Mouse (Mus musculus) CH12.LX (cell line): Measurements from ENCODE around the gene Spaca7. TPM values are rescaled to one million over a fixed set of nuclear protein-coding genes. Genes with fewer than 3 reads are reported as not detected.

Experiments
- DNase-seq: peaks from one replicate; pipeline ENCODE4 v3.0.0-alpha.2; 2013; ENCODE audit errors: extremely low read depth
- H3K27ac ChIP-seq: 2 replicates; pipeline ENCODE4 v1.5.1; 2012; ENCODE audit warnings: low read depth, mild to moderate bottlenecking, control low read depth, moderate library complexity; ENCODE audit not compliant: insufficient read depth
- H3K27me3 ChIP-seq: replicated peaks from 2 replicates; pipeline ENCODE3; 2012; ENCODE audit warnings: inconsistent platforms
- H3K36me3 ChIP-seq, 2 experiments: replicated peaks in 1 of 2; 2 replicates each; pipeline versions ENCODE3 to v1.6.1; 2012; ENCODE audit warnings: inconsistent platforms in 1 of 2, low read length in 1 of 2, mild to moderate bottlenecking in 1 of 2, mixed read lengths in 1 of 2, moderate library complexity in 1 of 2; ENCODE audit not compliant: control insufficient read depth in 1 of 2, insufficient read depth in 1 of 2
- H3K4me1 ChIP-seq, 2 experiments: 2 replicates each; pipeline ENCODE4 v1.6.1; 2012; ENCODE audit warnings: inconsistent platforms in 1 of 2, moderate library complexity in 1 of 2; ENCODE audit not compliant: insufficient read depth in 2 of 2, control insufficient read depth in 1 of 2
- H3K4me2 ChIP-seq: 2 replicates; pipeline ENCODE4 v1.6.1; 2012; ENCODE audit warnings: low read depth, mild to moderate bottlenecking, control low read depth; ENCODE audit not compliant: poor library complexity, insufficient read depth, severe bottlenecking
- H3K4me3 ChIP-seq, 3 experiments: fragments of 150-350 bp in 1 of 3; sonication (generic) in 1 of 3; replicated peaks in 1 of 3; 2 replicates each; pipeline versions ENCODE3 to v1.5.1; 2011 to 2012; ENCODE audit warnings: low read depth in 2 of 3, low read length in 2 of 3, mild to moderate bottlenecking in 2 of 3, moderate library complexity in 2 of 3, control low read depth in 1 of 3, improper control_type of control experiment in 1 of 3, inconsistent platforms in 1 of 3, mixed read lengths in 1 of 3; ENCODE audit not compliant: poor library complexity in 1 of 3
- H3K79me2 ChIP-seq: replicated peaks from 2 replicates; pipeline ENCODE4 v1.6.1; 2012; ENCODE audit warnings: mild to moderate bottlenecking, moderate library complexity; ENCODE audit not compliant: control insufficient read depth, poor library complexity, insufficient read depth, severe bottlenecking; ENCODE audit errors: extremely low read depth
- H3K9ac ChIP-seq: 2 replicates; pipeline ENCODE4 v1.6.1; 2012; ENCODE audit warnings: low read depth, mild to moderate bottlenecking, control low read depth, moderate library complexity; ENCODE audit not compliant: insufficient read depth
- H3K9me3 ChIP-seq: replicated peaks from 2 replicates; pipeline ENCODE3; 2012; ENCODE audit warnings: low read length, inconsistent platforms, mixed read lengths
- CHD2 ChIP-seq: IDR thresholded peaks from 2 replicates; pipeline ENCODE4 v1.6.1; 2011; ENCODE audit warnings: low read length, improper control_type of control experiment
- E2F4 ChIP-seq: IDR thresholded peaks from 2 replicates; pipeline ENCODE4 v1.6.1; 2011; ENCODE audit warnings: low read depth, low read length, improper control_type of control experiment; ENCODE audit not compliant: insufficient replicate concordance
- GABPA ChIP-seq: IDR thresholded peaks from 2 replicates; pipeline ENCODE4 v1.6.1; 2012; ENCODE audit warnings: low read depth, low read length, improper control_type of control experiment, inconsistent platforms; ENCODE audit not compliant: insufficient replicate concordance
- HCFC1 ChIP-seq: IDR thresholded peaks from 2 replicates; pipeline ENCODE4 v1.6.1; 2012; ENCODE audit warnings: low read depth, mild to moderate bottlenecking, inconsistent platforms, low read length, improper control_type of control experiment
- IRF4 ChIP-seq: IDR thresholded peaks from 2 replicates; pipeline ENCODE4 v1.6.1; 2014; ENCODE audit warnings: low read depth, mild to moderate bottlenecking, inconsistent platforms, low read length, improper control_type of control experiment
- JUND ChIP-seq: conservative IDR thresholded peaks from 2 replicates; pipeline ENCODE4 v1.6.1; 2011; ENCODE audit warnings: low read depth, low read length, improper control_type of control experiment
- KAT2A ChIP-seq: IDR thresholded peaks from 2 replicates; pipeline ENCODE4 v1.6.1; 2012; ENCODE audit warnings: low read length, improper control_type of control experiment, inconsistent platforms; ENCODE audit not compliant: insufficient replicate concordance
- MEF2A ChIP-seq: IDR thresholded peaks from 2 replicates; pipeline ENCODE4 v1.6.1; 2014; ENCODE audit warnings: low read depth, mild to moderate bottlenecking, inconsistent platforms, low read length, improper control_type of control experiment, borderline replicate concordance
- NELFE ChIP-seq: IDR thresholded peaks from 2 replicates; pipeline ENCODE4 v1.6.1; 2011; ENCODE audit warnings: low read depth, low read length, improper control_type of control experiment
- POLR2AphosphoS2 ChIP-seq: IDR thresholded peaks from 2 replicates; pipeline ENCODE4 v1.6.1; 2011; ENCODE audit warnings: low read depth, low read length, improper control_type of control experiment
- RAD21 ChIP-seq: IDR thresholded peaks from 2 replicates; pipeline ENCODE4 v1.6.1; 2011; ENCODE audit warnings: low read depth, mild to moderate bottlenecking, low read length, improper control_type of control experiment, moderate library complexity
- TCF12 ChIP-seq: IDR thresholded peaks from 2 replicates; pipeline ENCODE4 v1.6.1; 2014; ENCODE audit warnings: low read depth, mild to moderate bottlenecking, inconsistent platforms, low read length, improper control_type of control experiment
- UBTF ChIP-seq: IDR thresholded peaks from 2 replicates; pipeline ENCODE4 v1.6.1; 2012; ENCODE audit warnings: low read depth, mild to moderate bottlenecking, inconsistent platforms, low read length, improper control_type of control experiment, moderate library complexity
- USF2 ChIP-seq: conservative IDR thresholded peaks from 2 replicates; pipeline ENCODE4 v1.6.1; 2011; ENCODE audit warnings: low read depth, low read length, improper control_type of control experiment
- ZC3H11A ChIP-seq: IDR thresholded peaks from 2 replicates; pipeline ENCODE4 v1.6.1; 2012; ENCODE audit warnings: low read depth, mild to moderate bottlenecking, inconsistent platforms, low read length, improper control_type of control experiment
- ZKSCAN1 ChIP-seq: IDR thresholded peaks from 2 replicates; pipeline ENCODE4 v1.6.1; 2012; ENCODE audit warnings: low read depth, inconsistent platforms, low read length, improper control_type of control experiment, borderline replicate concordance
- ZNF384 ChIP-seq: IDR thresholded peaks from 2 replicates; pipeline ENCODE4 v1.6.1; 2012; ENCODE audit warnings: low read depth, low read length, improper control_type of control experiment, inconsistent platforms
- dilution Hi-C: fragments of 300-500 bp; cut with MboI; formaldehyde crosslinking; loops from 2 replicates; pipeline ENCODE4 v1.14.3; 2020; ENCODE audit warnings: low sequenced_read_pairs; ENCODE audit not compliant: extremely low pct_unique_long_range_greater_than_20kb, extremely low pct_ligation_motif_present
- in situ Hi-C: fragments of 300-500 bp; cut with MboI; formaldehyde crosslinking; loops from 3 replicates; pipeline ENCODE4 v1.14.3; 2019; ENCODE audit warnings: low sequenced_read_pairs, low pct_ligation_motif_present, low pct_unique_long_range_greater_than_20kb, mixed read lengths
- polyA plus RNA-seq: library from polyadenylated mRNA; unstranded; fragments of >175 nt; gene quantifications from 2 replicates; pipeline ENCODE4 v1.2.1, GENCODE M21; 2012; ENCODE audit warnings: low read depth; ENCODE audit not compliant: insufficient read length
- total RNA-seq, 2 experiments: library from RNA; depleted of rRNA; stranded (reverse); fragments of 300-350 nt in 1 of 2; fragments of >200 nt in 1 of 2; gene quantifications; 2 replicates each; pipeline ENCODE4 v1.2.3; 2012 to 2014

Gene Spaca7
- total and polyA plus RNA-seq, 3 experiments, result not detected

- H3K36me3 ChIP-seq, result no peaks in the 10 kb centered on the region
- H3K27ac ChIP-seq, result no peak overlapping the region
- H3K4me2 ChIP-seq, result no peak overlapping the region
- peaks cover 2% of the 10 kb centered on the region for H3K9me3 ChIP-seq
- in situ Hi-C loops, result no loop called here
- H3K4me1 ChIP-seq, result no peaks in the 10 kb centered on the region
- no peak overlapping the region for H3K4me3 ChIP-seq
- TF ChIP-seq ZC3H11A (no peak), JUND (no peak), GABPA (no peak), POLR2AphosphoS2 (no peak), MEF2A (no peak)
- H3K79me2 ChIP-seq, result no peaks in the 10 kb centered on the region
- no peak for DNase-seq
- peaks cover 84% of the 10 kb centered on the region for H3K27me3 ChIP-seq
- no peak overlapping the region for H3K9ac ChIP-seq
- dilution Hi-C loops, result no loop called here
Observed at GRCm38 (mm10) chr8:12545671-12546070, 27.2 kb upstream of the Spaca7 start.

GRCm38 (mm10) chr8:12547466-12548220, 25.2 kb upstream of the Spaca7 start:
- no peak overlapping the region for H3K9ac ChIP-seq

GRCm38 (mm10) chr8:12548255-12548654, 24.6 kb upstream of the Spaca7 start:
- Histone ChIP-seq H3K4me3 (no peak overlapping the region), H3K27me3 (peaks cover 88% of the 10 kb centered on the region), H3K36me3 (no peaks in the 10 kb centered on the region), H3K9ac (no peak overlapping the region), H3K4me1 (no peaks in the 10 kb centered on the region), H3K9me3 (peaks cover 10% of the 10 kb centered on the region), H3K79me2 (no peaks in the 10 kb centered on the region), H3K27ac (no peak overlapping the region), H3K4me2 (no peak overlapping the region)
- in situ Hi-C loops, result no loop called here
- TF ChIP-seq ZNF384 (no peak), POLR2AphosphoS2 (no peak), RAD21 (no peak), ZKSCAN1 (no peak), E2F4 (no peak)
- no peak for DNase-seq
- dilution Hi-C loops, result no loop called here

More at GRCm38 (mm10) chr8:12547466-12548220, 25.2 kb upstream of the Spaca7 start:
- Histone ChIP-seq H3K27ac (no peak overlapping the region), H3K27me3 (peaks cover 86% of the 10 kb centered on the region), H3K36me3 (no peaks in the 10 kb centered on the region), H3K4me2 (no peak overlapping the region), H3K4me3 (no peak overlapping the region), H3K9me3 (peaks cover 10% of the 10 kb centered on the region), H3K4me1 (no peaks in the 10 kb centered on the region), H3K79me2 (no peaks in the 10 kb centered on the region)
- dilution Hi-C loops (no loop called here), in situ Hi-C loops (no loop called here)
- TF ChIP-seq NELFE (no peak), TCF12 (no peak), CHD2 (no peak), USF2 (no peak), KAT2A (no peak), GABPA (no peak), IRF4 (no peak), HCFC1 (no peak), UBTF (no peak)
- no peak for DNase-seq
